Mouse (Mus musculus): Measurements from ENCODE around the gene Pomgnt2. TPM values are rescaled to one million over a fixed set of nuclear protein-coding genes. Genes with fewer than 3 reads are reported as not detected.

Pomgnt2 gene
- polyA plus RNA-seq (2014; fragmentation: Nextera tagmentation; extraction: Ambion mirVana): 7.9 and 9.5 TPM in 2 replicates

DNA sequence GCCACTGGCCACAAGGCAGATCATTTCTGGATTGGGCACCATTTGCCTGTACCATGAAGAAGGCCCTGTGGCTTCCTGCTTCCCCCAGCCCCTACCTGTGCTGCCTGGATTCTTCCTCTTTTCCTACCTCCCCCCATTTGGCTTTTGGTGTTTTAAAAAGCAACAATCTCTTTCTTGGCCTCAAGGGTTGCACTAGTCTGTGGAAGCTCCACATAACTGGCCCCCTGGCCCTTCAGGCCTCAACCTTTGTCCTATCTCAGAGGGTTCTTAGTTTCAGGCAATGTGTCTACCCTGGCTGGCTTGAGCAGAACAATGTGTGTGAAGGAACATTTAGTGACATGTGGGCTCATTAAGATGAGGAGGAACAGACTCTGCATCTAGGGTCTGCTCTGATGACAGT is at the start of gene Pomgnt2:
TSS of gene Pomgnt2 (minus strand) at position 101 of the 400 bp plus-strand sequence.
- peak within 1 kb of the TSS; percentile 62 for H3K4me3 ChIP-seq (ENCODE audit: low read depth, low read length)
- DNase-seq (ENCODE audit: low spot score) (no peak), ATAC-seq (ENCODE audit: insufficient number of reproducible peaks, low FRiP score, low TSS enrichment, low read depth) (no peak)
- no peaks in the 10 kb centered on the region for H3K9me3 ChIP-seq (ENCODE audit: control insufficient read depth, low read length)
- H3K4me1 ChIP-seq (ENCODE audit: control insufficient read depth, insufficient read depth, low read length): peaks cover 5% of the 10 kb centered on the region; the same call in 1 of the 2 replicates
- no peak within 1 kb of the TSS for H3K9ac ChIP-seq (ENCODE audit: low read length)
- H3K36me3 ChIP-seq (ENCODE audit: control insufficient read depth, insufficient read depth, low read length): no peaks in the 10 kb centered on the region
- H3K4me2 ChIP-seq (ENCODE audit: low read depth, severe bottlenecking): peak within 1 kb of the TSS; percentile 57; the same call in 1 of the 2 replicates
- H3K27me3 ChIP-seq (ENCODE audit: control insufficient read depth, insufficient read depth, low read length): no peaks in the 10 kb centered on the region
- H3K27ac ChIP-seq (replicated peaks; ENCODE audit: low read depth, low read length): no peak within 1 kb of the TSS

DNA sequence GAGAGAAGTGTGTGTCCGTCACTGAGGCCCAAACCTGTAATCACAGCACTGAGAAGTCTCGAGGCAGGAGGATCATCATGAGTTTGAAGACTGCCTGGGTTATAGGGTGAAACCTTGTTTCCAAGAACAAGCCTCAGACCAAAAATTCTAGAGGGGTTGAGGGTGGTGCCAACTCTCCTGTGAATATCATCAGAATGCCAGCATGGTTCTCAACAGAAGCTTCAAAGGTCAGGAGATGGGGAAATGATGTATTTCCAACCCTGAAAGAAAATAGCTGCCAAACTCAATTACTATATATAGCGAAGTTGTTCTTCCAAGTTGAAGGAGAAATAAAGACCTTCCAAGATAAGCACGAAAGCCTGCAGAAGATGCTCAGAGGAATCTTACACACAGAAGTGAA is 42.9 kb upstream of the Pomgnt2 start:
- Histone ChIP-seq H3K4me1 (ENCODE audit: control insufficient read depth, insufficient read depth, low read length) (no peaks in the 10 kb centered on the region), H3K9ac (ENCODE audit: low read length) (no peak overlapping the region), H3K36me3 (ENCODE audit: control insufficient read depth, insufficient read depth, low read length) (no peaks in the 10 kb centered on the region), H3K27me3 (ENCODE audit: control insufficient read depth, insufficient read depth, low read length) (no peaks in the 10 kb centered on the region), H3K4me2 (ENCODE audit: low read depth, severe bottlenecking) (no peak overlapping the region), H3K27ac (replicated peaks; ENCODE audit: low read depth, low read length) (no peak overlapping the region), H3K4me3 (ENCODE audit: low read depth, low read length) (no peak overlapping the region), H3K9me3 (ENCODE audit: control insufficient read depth, low read length) (no peaks in the 10 kb centered on the region)
- ATAC-seq (ENCODE audit: insufficient number of reproducible peaks, low FRiP score, low TSS enrichment, low read depth): no peak
- no peak for DNase-seq (ENCODE audit: low spot score)
- WGBS: 83% methylated on average over 4 of the region's 4 CpGs

DNA sequence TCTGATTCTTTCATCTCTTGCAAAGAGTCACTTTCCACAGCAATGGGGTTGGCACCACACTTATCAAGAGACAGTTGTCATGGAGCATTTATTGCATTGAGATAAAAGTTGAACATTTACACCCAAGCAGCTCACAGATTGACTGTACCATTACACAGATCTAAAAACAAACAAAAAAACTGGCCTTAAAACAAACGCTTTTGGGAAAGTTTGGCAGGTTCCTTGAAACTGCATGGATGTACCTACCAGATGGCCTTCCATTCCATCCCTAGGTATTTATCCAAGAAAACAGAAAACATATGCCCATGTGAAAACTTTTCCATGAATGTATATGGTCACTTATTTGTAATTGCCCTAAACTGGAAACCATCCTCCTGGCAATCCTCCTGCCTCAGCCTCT is 41.7 kb upstream of the Pomgnt2 start:
- Histone ChIP-seq H3K4me2 (ENCODE audit: low read depth, severe bottlenecking) (no peak overlapping the region), H3K27ac (replicated peaks; ENCODE audit: low read depth, low read length) (no peak overlapping the region), H3K4me3 (ENCODE audit: low read depth, low read length) (no peak overlapping the region), H3K4me1 (ENCODE audit: control insufficient read depth, insufficient read depth, low read length) (no peaks in the 10 kb centered on the region), H3K36me3 (ENCODE audit: control insufficient read depth, insufficient read depth, low read length) (no peaks in the 10 kb centered on the region), H3K9me3 (ENCODE audit: control insufficient read depth, low read length) (no peaks in the 10 kb centered on the region), H3K9ac (ENCODE audit: low read length) (no peak overlapping the region), H3K27me3 (ENCODE audit: control insufficient read depth, insufficient read depth, low read length) (no peaks in the 10 kb centered on the region)
- 77% methylated on average over 1 of the region's 1 CpGs for WGBS
- DNase-seq (ENCODE audit: low spot score): no peak
- no peak for ATAC-seq (ENCODE audit: insufficient number of reproducible peaks, low FRiP score, low TSS enrichment, low read depth)

DNA sequence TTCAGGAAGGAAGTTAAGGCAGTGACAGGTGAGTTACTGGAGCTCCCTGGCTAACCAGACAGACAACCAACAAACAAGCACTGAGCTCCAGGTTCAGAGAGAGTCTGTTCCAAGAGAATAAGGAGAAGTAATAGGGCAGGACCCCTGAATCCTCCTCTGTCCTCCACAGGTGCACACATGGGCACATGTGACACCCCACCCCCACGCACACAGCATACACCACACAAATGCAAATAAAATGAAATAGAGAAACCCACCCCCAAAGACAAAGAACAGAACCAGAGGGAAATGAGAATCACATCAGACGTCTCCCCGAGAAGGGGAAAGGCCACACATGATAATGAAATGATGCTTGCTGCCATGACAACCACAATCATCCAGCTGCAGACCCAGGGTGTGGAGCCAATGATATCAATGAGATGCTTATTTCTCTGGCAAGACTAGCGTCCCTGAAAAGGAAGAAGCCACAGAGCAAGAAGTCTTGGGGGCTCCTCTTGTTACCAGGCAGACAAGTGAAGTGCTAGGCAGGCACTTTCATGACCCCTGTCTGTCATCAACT is 39.7 kb upstream of the Pomgnt2 start:
- no peak for ATAC-seq (ENCODE audit: insufficient number of reproducible peaks, low FRiP score, low TSS enrichment, low read depth)
- no peak overlapping the region for H3K4me2 ChIP-seq (ENCODE audit: low read depth, severe bottlenecking)

GRCm38 (mm10) chr9:122035807-122036206 is 38.9 kb upstream of the Pomgnt2 start:
- no peaks in the 10 kb centered on the region for H3K4me1 ChIP-seq (ENCODE audit: control insufficient read depth, insufficient read depth, low read length)
- H3K4me2 ChIP-seq (ENCODE audit: low read depth, severe bottlenecking): no peak overlapping the region
- no peak for ATAC-seq (ENCODE audit: insufficient number of reproducible peaks, low FRiP score, low TSS enrichment, low read depth)
- no peak overlapping the region for H3K27ac ChIP-seq (replicated peaks; ENCODE audit: low read depth, low read length)
- no peak for DNase-seq (ENCODE audit: low spot score)
- no peak overlapping the region for H3K4me3 ChIP-seq (ENCODE audit: low read depth, low read length)
- H3K9me3 ChIP-seq (ENCODE audit: control insufficient read depth, low read length): no peaks in the 10 kb centered on the region
- no peak overlapping the region for H3K9ac ChIP-seq (ENCODE audit: low read length)
- H3K36me3 ChIP-seq (ENCODE audit: control insufficient read depth, insufficient read depth, low read length): no peaks in the 10 kb centered on the region
- H3K27me3 ChIP-seq (ENCODE audit: control insufficient read depth, insufficient read depth, low read length): no peaks in the 10 kb centered on the region
- 54% methylated on average over 5 of the region's 5 CpGs for WGBS

More for the DNA sequence above, 39.7 kb upstream of the Pomgnt2 start:
- H3K27me3 ChIP-seq (ENCODE audit: control insufficient read depth, insufficient read depth, low read length): no peaks in the 10 kb centered on the region
- H3K9ac ChIP-seq (ENCODE audit: low read length): no peak overlapping the region
- no peaks in the 10 kb centered on the region for H3K9me3 ChIP-seq (ENCODE audit: control insufficient read depth, low read length)
- no peak overlapping the region for H3K27ac ChIP-seq (replicated peaks; ENCODE audit: low read depth, low read length)
- no peak for DNase-seq (ENCODE audit: low spot score)
- no peaks in the 10 kb centered on the region for H3K4me1 ChIP-seq (ENCODE audit: control insufficient read depth, insufficient read depth, low read length)
- WGBS: 74% methylated on average over 4 of the region's 4 CpGs
- H3K36me3 ChIP-seq (ENCODE audit: control insufficient read depth, insufficient read depth, low read length): no peaks in the 10 kb centered on the region
- no peak overlapping the region for H3K4me3 ChIP-seq (ENCODE audit: low read depth, low read length)

- Histone ChIP-seq H3K9me3 (ENCODE audit: control insufficient read depth, low read length) (no peaks in the 10 kb centered on the region), H3K36me3 (ENCODE audit: control insufficient read depth, insufficient read depth, low read length) (no peaks in the 10 kb centered on the region), H3K4me2 (ENCODE audit: low read depth, severe bottlenecking) (no peak overlapping the region), H3K4me3 (ENCODE audit: low read depth, low read length) (no peak overlapping the region), H3K27ac (replicated peaks; ENCODE audit: low read depth, low read length) (no peak overlapping the region), H3K4me1 (ENCODE audit: control insufficient read depth, insufficient read depth, low read length) (no peaks in the 10 kb centered on the region), H3K9ac (ENCODE audit: low read length) (no peak overlapping the region), H3K27me3 (ENCODE audit: control insufficient read depth, insufficient read depth, low read length) (no peaks in the 10 kb centered on the region)
- no peak for DNase-seq (ENCODE audit: low spot score)
- no peak for ATAC-seq (ENCODE audit: insufficient number of reproducible peaks, low FRiP score, low TSS enrichment, low read depth)
- 100% methylated on average over 1 of the region's 1 CpGs for WGBS
Measured at GRCm38 (mm10) chr9:122034949-122035348, 38.0 kb upstream of the Pomgnt2 start.

DNA sequence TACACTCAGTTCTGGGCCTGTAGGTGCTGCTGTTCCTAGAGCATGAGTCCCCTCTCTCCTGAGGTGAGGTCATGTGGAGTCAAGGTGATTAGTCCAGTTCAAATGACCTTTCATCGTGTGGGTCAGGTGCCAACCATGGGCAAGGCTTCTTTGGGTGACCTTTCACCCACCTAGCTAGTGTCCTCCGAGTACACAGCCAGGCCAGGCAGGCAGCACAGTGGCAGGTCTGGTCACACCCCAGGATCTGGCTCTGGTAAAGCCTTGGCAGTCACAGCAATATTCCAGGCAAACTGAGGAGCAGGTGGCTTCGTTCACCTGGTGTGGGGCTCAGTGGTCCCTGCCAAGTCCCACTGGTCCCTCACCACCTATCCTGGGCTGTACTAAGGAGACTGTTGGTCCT is 35.2 kb upstream of the Pomgnt2 start:
- WGBS: 87% methylated on average over 3 of the region's 3 CpGs
- peaks cover under 1% of the 10 kb centered on the region; the same call in 1 of the 2 replicates for H3K4me1 ChIP-seq (ENCODE audit: control insufficient read depth, insufficient read depth, low read length)
- no peaks in the 10 kb centered on the region for H3K27me3 ChIP-seq (ENCODE audit: control insufficient read depth, insufficient read depth, low read length)
- no peak for DNase-seq (ENCODE audit: low spot score)
- no peak overlapping the region for H3K27ac ChIP-seq (replicated peaks; ENCODE audit: low read depth, low read length)
- H3K4me3 ChIP-seq (ENCODE audit: low read depth, low read length): no peak overlapping the region
- H3K4me2 ChIP-seq (ENCODE audit: low read depth, severe bottlenecking): no peak overlapping the region
- H3K36me3 ChIP-seq (ENCODE audit: control insufficient read depth, insufficient read depth, low read length): no peaks in the 10 kb centered on the region
- H3K9me3 ChIP-seq (ENCODE audit: control insufficient read depth, low read length): no peaks in the 10 kb centered on the region
- no peak overlapping the region for H3K9ac ChIP-seq (ENCODE audit: low read length)
- no peak for ATAC-seq (ENCODE audit: insufficient number of reproducible peaks, low FRiP score, low TSS enrichment, low read depth)

DNA sequence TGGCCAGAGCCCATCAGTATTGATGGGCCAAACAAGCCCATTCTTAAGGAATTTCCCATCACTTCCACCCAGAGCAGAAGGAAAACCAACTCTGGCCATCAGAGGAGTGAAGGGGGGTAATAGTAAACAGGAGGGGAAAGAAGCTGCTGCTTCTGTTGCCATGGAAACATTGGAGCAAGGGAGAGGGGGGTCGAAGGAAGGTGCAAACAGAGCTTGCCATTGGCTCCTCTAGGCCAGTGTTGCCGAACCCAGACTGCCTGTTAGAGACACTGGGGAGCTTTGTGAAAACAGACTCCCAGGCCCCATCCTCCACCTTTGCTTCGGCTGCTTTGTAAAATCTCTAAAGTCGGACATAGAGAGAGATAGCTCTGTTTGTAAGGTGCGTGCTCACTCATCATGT is 33.8 kb upstream of the Pomgnt2 start:
- Histone ChIP-seq H3K4me3 (ENCODE audit: low read depth, low read length) (no peak overlapping the region), H3K9ac (ENCODE audit: low read length) (no peak overlapping the region), H3K4me1 (ENCODE audit: control insufficient read depth, insufficient read depth, low read length) (peaks cover 10% of the 10 kb centered on the region), H3K9me3 (ENCODE audit: control insufficient read depth, low read length) (no peaks in the 10 kb centered on the region), H3K4me2 (ENCODE audit: low read depth, severe bottlenecking) (no peak overlapping the region), H3K27me3 (ENCODE audit: control insufficient read depth, insufficient read depth, low read length) (no peaks in the 10 kb centered on the region), H3K36me3 (ENCODE audit: control insufficient read depth, insufficient read depth, low read length) (no peaks in the 10 kb centered on the region), H3K27ac (replicated peaks; ENCODE audit: low read depth, low read length) (no peak overlapping the region)
- 63% methylated on average over 5 of the region's 5 CpGs for WGBS
- no peak for DNase-seq (ENCODE audit: low spot score)
- ATAC-seq (ENCODE audit: insufficient number of reproducible peaks, low FRiP score, low TSS enrichment, low read depth): no peak

DNA sequence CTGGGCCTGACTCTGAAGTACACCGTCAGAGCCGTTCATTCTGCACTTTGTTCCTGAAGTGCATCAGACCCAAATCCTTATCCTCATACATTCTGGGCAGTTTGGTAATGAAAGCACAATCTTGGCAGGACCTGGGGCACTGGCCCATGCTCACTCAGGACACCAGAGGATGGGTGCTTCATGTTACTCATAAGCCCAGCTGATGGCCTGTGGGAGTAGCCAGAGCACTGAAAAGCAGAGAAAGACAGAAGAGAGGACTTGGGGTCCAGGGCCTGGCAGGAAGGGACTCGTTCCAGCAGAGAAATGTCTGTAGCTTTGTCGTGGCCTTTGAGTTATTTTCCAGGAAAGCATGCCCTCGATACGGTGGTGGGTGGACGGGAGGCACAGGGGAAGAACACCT is 32.9 kb upstream of the Pomgnt2 start:
- DNase-seq (ENCODE audit: low spot score) (no peak), ATAC-seq (ENCODE audit: insufficient number of reproducible peaks, low FRiP score, low TSS enrichment, low read depth) (no peak)
- Histone ChIP-seq H3K36me3 (ENCODE audit: control insufficient read depth, insufficient read depth, low read length) (no peaks in the 10 kb centered on the region), H3K4me3 (ENCODE audit: low read depth, low read length) (no peak overlapping the region), H3K9ac (ENCODE audit: low read length) (no peak overlapping the region), H3K4me2 (ENCODE audit: low read depth, severe bottlenecking) (no peak overlapping the region), H3K9me3 (ENCODE audit: control insufficient read depth, low read length) (no peaks in the 10 kb centered on the region), H3K27ac (replicated peaks; ENCODE audit: low read depth, low read length) (no peak overlapping the region), H3K4me1 (ENCODE audit: control insufficient read depth, insufficient read depth, low read length) (peaks cover 10% of the 10 kb centered on the region), H3K27me3 (ENCODE audit: control insufficient read depth, insufficient read depth, low read length) (no peaks in the 10 kb centered on the region)
- 93% methylated on average over 7 of the region's 7 CpGs for WGBS
